Mouse (Mus musculus) erythroblast, embryonic 14.5 days (primary cell): Measurements from ENCODE around the gene Ttc34. TPM values are rescaled to one million over a fixed set of nuclear protein-coding genes. Genes with fewer than 3 reads are reported as not detected.

ENCODE experiments used
- H3K27me3 ChIP-seq: 2 replicates; pipeline ENCODE4 v1.6.1; 2012; ENCODE audit warnings: inconsistent platforms; ENCODE audit not compliant: control insufficient read depth
- H3K36me3 ChIP-seq: 2 replicates; pipeline ENCODE4 v1.6.1; 2012; ENCODE audit warnings: mild to moderate bottlenecking, inconsistent platforms; ENCODE audit not compliant: control insufficient read depth
- H3K4me1 ChIP-seq: 2 replicates; pipeline ENCODE4 v1.6.1; 2012; ENCODE audit warnings: inconsistent platforms; ENCODE audit not compliant: control insufficient read depth
- H3K4me3 ChIP-seq: replicated peaks from 2 replicates; pipeline ENCODE3; 2012; ENCODE audit warnings: moderate library complexity, mild to moderate bottlenecking, inconsistent platforms
- H3K9me3 ChIP-seq: 2 replicates; pipeline ENCODE4 v1.6.1; 2012; ENCODE audit warnings: low read length, inconsistent platforms, mixed read lengths; ENCODE audit not compliant: control insufficient read depth
- GATA1 ChIP-seq: IDR thresholded peaks from 2 replicates; pipeline ENCODE4 v1.6.1; 2012; ENCODE audit warnings: low read length, inconsistent platforms, mixed read lengths
- TAL1 ChIP-seq: IDR thresholded peaks from 3 replicates; pipeline ENCODE4 v1.6.1; 2012; ENCODE audit warnings: low read length, inconsistent platforms, mixed read lengths
- polyA plus RNA-seq: library from polyadenylated mRNA; stranded (reverse); fragments of >175 nt; gene quantifications from 2 replicates; pipeline ENCODE4 v1.2.3, GENCODE M21; 2012

Gene Ttc34
- polyA plus RNA-seq, 1 experiment: not detected

- TF ChIP-seq TAL1: no peak
- no peak for TF ChIP-seq GATA1
- H3K4me1 ChIP-seq: peaks cover 86% of the 10 kb centered on the region
- peaks cover 91% of the 10 kb centered on the region for H3K36me3 ChIP-seq
- peaks cover 15% of the 10 kb centered on the region for H3K9me3 ChIP-seq
- H3K4me3 ChIP-seq: no peak overlapping the region
- H3K27me3 ChIP-seq: no peaks in the 10 kb centered on the region
Observed at GRCm38 (mm10) chr4:154915286-154915685, 78.0 kb downstream of the Ttc34 start.

DNA sequence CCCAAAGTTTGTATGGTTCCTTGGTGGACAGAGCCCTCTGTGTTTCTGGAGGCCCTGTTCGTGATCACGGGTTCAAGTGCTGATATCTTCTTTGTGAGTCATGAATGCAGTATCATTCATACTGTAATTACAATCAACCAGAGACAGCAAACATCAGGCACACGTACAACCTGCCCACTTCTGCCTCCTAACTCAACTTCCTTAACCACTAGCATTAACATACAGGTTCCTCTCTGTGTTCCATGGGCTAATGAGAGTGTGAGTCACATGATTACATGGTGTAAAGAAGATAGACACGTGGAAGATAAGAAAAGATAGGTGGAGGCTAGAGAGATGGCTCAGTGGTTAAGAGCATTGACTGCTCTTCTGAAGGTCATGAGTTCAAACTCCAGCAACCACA is 79.4 kb downstream of the Ttc34 start:
- H3K36me3 ChIP-seq: peaks cover 97% of the 10 kb centered on the region
- TF ChIP-seq TAL1: no peak
- no peak for TF ChIP-seq GATA1

More for the DNA sequence above, 79.4 kb downstream of the Ttc34 start:
- Histone ChIP-seq H3K27me3 (no peaks in the 10 kb centered on the region), H3K4me1 (peaks cover 76% of the 10 kb centered on the region), H3K9me3 (peaks cover 16% of the 10 kb centered on the region), H3K4me3 (no peak overlapping the region)

Other genes with a start within 250 kb of the Ttc34 start
- 0.03 and 0.12 TPM in 2 replicates for gene Prdm16, start 200.6 kb upstream of the Ttc34 start, polyA plus RNA-seq
- not detected in 2 replicates for gene Actrt2, start 169.6 kb upstream of the Ttc34 start, polyA plus RNA-seq
- 0.17 and 0.27 TPM in 2 replicates for gene Mmel1, start 32.1 kb downstream of the Ttc34 start, polyA plus RNA-seq
- gene Fam213b, start 61.7 kb downstream of the Ttc34 start, polyA plus RNA-seq: 0.21 and 0.47 TPM in 2 replicates
- 12.5 and 19.4 TPM in 2 replicates for gene Tnfrsf14, start 91.1 kb downstream of the Ttc34 start, polyA plus RNA-seq
- not detected in 2 replicates for gene Hes5, start 123.5 kb downstream of the Ttc34 start, polyA plus RNA-seq
- 4.1 and 5.6 TPM in 2 replicates for gene Pank4, start 126.7 kb downstream of the Ttc34 start, polyA plus RNA-seq
- gene Plch2, start 219.3 kb downstream of the Ttc34 start, polyA plus RNA-seq: not detected in 2 replicates
- 0.84 and 0.97 TPM in 2 replicates for gene Pex10, start 229.6 kb downstream of the Ttc34 start, polyA plus RNA-seq
- gene Rer1, start 248.9 kb downstream of the Ttc34 start, polyA plus RNA-seq: 3.1 and 3.5 TPM in 2 replicates
- gene Morn1, start 249.1 kb downstream of the Ttc34 start, polyA plus RNA-seq: 0.21 and 0.22 TPM in 2 replicates